Mouse (Mus musculus): ENCODE results near the gene Cdkal1.

GRCm38 (mm10) chr13:29504861-29505568, 350.5 kb downstream of the Cdkal1 start:
- TF ChIP-seq CTCF (IDR thresholded peaks at IDR 0.05; ENCODE audit: borderline replicate concordance, extremely low read depth, insufficient read depth, insufficient read length): no peak
- TF ChIP-seq POLR2A (IDR thresholded peaks at IDR 0.05; ENCODE audit: borderline replicate concordance, extremely low read depth, insufficient read depth, insufficient read length, poor library complexity, severe bottlenecking): no peak

Measured in brain, embryonic 14.5 days (tissue).